Mouse (Mus musculus) brain, embryonic 14.5 days (tissue): ENCODE data around the gene Tmem91.
A peak's percentile ranks its signal among the peaks of the same experiment; 100 is the strongest.

ENCODE experiments used
- CTCF ChIP-seq: fragments of 200-500 bp; IDR thresholded peaks from 2 replicates; pipeline ENCODE4 v1.5.1; 2012; ENCODE audit warnings: inconsistent platforms, mild to moderate bottlenecking, moderate library complexity, borderline replicate concordance; ENCODE audit not compliant: insufficient read depth, insufficient read length; ENCODE audit errors: extremely low read depth
- POLR2A ChIP-seq: fragments of 200-500 bp; IDR thresholded peaks from 2 replicates; pipeline ENCODE4 v1.6.1; 2012; ENCODE audit warnings: mild to moderate bottlenecking, inconsistent platforms, borderline replicate concordance; ENCODE audit not compliant: poor library complexity, insufficient read depth, insufficient read length, severe bottlenecking; ENCODE audit errors: extremely low read depth

DNA sequence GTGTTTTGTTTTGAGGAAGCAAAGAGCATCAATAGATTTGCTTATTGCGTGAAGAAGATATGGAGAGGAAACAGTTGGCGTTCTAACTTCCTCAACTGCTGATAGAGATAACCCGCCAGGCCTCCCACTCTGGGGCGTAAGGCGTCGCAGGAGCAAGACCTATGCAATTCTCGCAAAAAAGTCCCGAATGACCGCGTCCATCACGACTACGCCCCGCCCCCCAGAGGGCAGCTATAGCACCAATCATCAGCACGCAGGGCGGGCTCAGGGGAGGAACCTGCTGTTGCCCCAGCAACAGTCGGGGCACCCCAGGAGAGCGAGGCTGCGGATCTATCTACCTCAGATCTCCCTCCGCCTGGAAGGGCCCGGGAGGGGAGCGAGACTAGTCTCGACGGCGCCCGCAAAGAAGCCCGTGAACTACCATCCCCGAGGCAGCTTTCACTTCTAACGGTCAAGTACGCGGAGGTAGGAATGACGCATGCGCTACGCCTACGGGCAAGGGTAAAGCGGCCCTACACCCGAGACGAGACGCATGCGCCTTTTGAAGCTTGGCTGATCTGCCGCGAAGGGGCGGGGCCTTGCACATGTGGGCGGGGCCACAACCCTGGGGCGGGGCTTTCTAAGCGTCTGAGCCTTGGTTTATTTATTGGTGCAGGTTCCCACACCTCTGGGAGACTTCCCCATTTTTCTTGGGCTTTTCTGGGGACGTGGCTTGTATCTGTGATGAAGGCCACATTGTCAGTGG lies 5.7 kb upstream of the Tmem91 start, which contains the start of gene B9d2:
- TF ChIP-seq CTCF, result no peak
- peak; percentile 39; the same call in 1 of the 2 replicates for TF ChIP-seq POLR2A
